Mouse (Mus musculus) embryonic fibroblast, embryonic 13.5 days (primary cell): Measurements from ENCODE around the gene Saa1. TPM values are rescaled to one million over a fixed set of nuclear protein-coding genes. Genes with fewer than 3 reads are reported as not detected.
A peak's percentile ranks its signal among the peaks of the same experiment; 100 is the strongest.

ENCODE experiments used
- H3K27ac ChIP-seq: 2 replicates; pipeline ENCODE4 v1.5.1; 2012; ENCODE audit warnings: low read length, control low read depth, inconsistent platforms; ENCODE audit not compliant: insufficient read depth
- H3K4me1 ChIP-seq: 2 replicates; pipeline ENCODE4 v1.6.1; 2011; ENCODE audit warnings: low read length; ENCODE audit not compliant: control insufficient read depth, insufficient read depth
- H3K4me3 ChIP-seq: 2 replicates; pipeline ENCODE4 v1.5.1; 2011; ENCODE audit warnings: mild to moderate bottlenecking, control low read depth, low read length; ENCODE audit not compliant: insufficient read depth
- CTCF ChIP-seq: IDR thresholded peaks from 2 replicates; pipeline ENCODE4 v1.5.1; 2011; ENCODE audit warnings: mild to moderate bottlenecking, control low read depth, low read length, moderate library complexity, borderline replicate concordance; ENCODE audit not compliant: insufficient read depth
- POLR2A ChIP-seq: IDR thresholded peaks from 2 replicates; pipeline ENCODE4 v1.6.1; 2011; ENCODE audit warnings: low read depth, mild to moderate bottlenecking, control low read depth, low read length, moderate library complexity
- polyA plus RNA-seq: library from polyadenylated mRNA; stranded (reverse); fragments of >200 nt; gene quantifications from 2 replicates; pipeline ENCODE4 v1.2.4, GENCODE M21; 2011; ENCODE audit warnings: low read depth; ENCODE audit not compliant: missing spikeins, insufficient read length

Saa1 gene
- polyA plus RNA-seq, 1 experiment: not detected

DNA sequence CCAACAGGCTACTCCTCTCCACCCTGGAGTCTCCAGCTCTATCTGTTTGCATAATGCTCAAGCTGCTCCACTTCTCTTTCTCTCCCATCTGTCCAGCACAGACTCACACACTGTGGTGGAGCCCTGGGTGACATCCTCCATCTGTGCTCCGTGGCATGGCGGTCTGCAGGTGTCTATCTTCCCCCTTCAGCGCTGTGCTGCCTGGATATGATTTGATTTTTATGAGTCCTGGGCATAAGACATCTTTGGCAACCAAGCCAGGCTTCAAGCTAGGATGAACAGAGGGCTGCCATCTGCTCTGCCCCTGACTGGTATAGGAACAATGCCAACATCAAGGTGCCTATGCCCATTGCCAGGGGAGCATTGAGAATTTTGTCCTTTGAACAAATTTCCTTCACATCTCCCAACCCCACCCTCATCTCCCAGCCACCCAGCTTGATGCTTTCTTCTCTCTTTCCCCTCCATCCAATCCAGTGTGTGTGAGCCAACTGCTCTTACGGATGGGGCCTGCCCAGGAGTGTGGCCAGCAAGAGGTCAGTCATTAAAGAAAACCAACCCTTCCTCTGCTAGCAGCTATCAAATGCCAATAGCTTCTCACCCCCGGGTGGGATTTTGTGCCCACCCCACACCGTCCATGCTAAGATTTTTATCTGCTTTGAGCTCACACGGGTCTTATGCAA lies 24.0 kb downstream of the Saa1 start:
- H3K4me1 ChIP-seq: no peaks in the 10 kb centered on the region
- no peak for TF ChIP-seq CTCF
- TF ChIP-seq POLR2A: no peak
- H3K27ac ChIP-seq: no peak overlapping the region
- no peak overlapping the region for H3K4me3 ChIP-seq

DNA sequence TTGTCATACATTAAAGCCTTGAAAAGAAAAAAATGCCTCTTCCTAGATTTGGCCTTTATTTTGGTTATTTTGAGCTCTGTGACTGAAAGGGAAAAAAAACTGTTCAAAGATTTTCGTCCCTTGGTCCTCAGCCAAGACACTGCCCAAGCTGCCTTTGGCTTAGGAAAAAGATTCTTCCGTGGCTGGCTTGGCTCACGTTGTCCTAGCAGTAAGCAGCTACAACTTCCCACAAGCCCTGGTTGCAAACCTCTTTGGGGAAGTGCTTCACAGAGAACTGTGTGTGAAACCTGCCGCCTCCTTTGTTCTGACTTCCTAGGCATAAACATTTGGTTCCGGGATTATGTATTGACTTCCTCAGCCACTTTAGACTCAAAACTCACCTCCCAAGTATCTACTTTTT lies 25.9 kb downstream of the Saa1 start:
- Histone ChIP-seq H3K27ac (no peak overlapping the region), H3K4me3 (no peak overlapping the region), H3K4me1 (no peaks in the 10 kb centered on the region)
- no peak for TF ChIP-seq CTCF
- no peak for TF ChIP-seq POLR2A

DNA sequence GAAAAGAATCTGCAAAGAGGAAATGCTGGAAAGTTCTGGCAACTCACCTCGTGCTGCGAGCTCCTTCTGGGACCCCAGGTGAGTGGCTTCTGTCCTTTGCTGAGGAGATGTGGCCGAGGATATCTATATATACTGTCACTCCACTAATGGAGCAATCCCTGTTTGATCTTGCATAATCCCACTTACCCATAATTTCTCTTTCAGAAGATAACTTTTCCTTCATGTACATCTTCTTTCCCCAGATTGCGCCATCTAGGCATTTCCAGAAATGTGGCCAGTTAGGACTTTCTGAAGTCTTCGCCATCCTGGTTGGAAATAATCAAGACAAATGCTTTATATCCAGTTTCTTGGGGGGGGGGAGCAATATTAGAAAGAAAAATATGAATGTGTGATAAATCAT lies 27.2 kb downstream of the Saa1 start, which contains the start of gene Saa3:
Saa3 (minus strand) TSS at position 101 of the 400 bp plus-strand sequence.
- no peak for TF ChIP-seq CTCF
- no peak within 1 kb of the TSS for H3K27ac ChIP-seq
- no peak within 1 kb of the TSS for H3K4me3 ChIP-seq
- H3K4me1 ChIP-seq: no peaks in the 10 kb centered on the region

DNA sequence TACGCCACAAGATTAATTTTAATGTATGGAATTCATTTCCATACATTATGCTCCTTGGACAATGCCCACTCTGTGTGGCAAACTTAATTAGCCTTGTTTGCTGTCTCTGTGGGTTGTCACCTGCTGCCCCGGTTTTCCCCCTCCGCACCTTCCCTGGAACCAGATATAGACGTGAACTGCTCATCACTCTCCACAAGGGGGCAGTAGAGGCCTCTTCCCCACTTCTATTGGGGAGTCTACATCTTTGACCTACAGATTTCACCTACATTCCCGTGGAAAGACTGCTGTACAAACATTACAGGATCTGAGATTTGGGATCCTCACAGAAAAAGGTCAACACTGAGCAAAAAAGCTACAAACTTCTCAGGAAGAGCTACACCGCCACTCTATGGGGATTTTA lies 28.3 kb downstream of the Saa1 start:
- Histone ChIP-seq H3K4me3 (no peak overlapping the region), H3K27ac (no peak overlapping the region), H3K4me1 (no peaks in the 10 kb centered on the region; the same call in 1 of the 2 replicates)
- no peak for TF ChIP-seq POLR2A
- peak; percentile 27; the same call in 1 of the 2 replicates for TF ChIP-seq CTCF

DNA sequence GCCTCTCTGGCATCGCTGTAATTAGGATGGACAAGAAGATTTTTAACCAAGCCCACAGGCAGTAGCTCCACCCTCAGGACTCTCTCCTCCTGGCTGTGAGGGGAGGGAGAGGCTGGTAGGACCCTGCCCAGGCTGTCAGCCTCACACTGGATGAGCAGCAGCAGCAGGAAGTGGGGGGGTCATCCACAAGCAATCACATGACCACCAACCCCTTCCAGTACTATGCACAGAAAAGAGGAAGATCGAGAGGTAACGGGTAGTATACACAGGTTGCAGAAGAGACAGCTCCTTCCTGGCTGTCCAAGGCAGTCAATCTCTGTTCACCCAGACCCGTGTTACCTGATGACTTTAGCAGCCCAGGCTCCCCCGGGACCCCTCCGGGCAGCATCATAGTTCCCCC lies 30.5 kb downstream of the Saa1 start:
- Histone ChIP-seq H3K4me1 (no peaks in the 10 kb centered on the region; the same call in 1 of the 2 replicates), H3K4me3 (no peak overlapping the region), H3K27ac (no peak overlapping the region)
- TF ChIP-seq CTCF (no peak), POLR2A (no peak)

DNA sequence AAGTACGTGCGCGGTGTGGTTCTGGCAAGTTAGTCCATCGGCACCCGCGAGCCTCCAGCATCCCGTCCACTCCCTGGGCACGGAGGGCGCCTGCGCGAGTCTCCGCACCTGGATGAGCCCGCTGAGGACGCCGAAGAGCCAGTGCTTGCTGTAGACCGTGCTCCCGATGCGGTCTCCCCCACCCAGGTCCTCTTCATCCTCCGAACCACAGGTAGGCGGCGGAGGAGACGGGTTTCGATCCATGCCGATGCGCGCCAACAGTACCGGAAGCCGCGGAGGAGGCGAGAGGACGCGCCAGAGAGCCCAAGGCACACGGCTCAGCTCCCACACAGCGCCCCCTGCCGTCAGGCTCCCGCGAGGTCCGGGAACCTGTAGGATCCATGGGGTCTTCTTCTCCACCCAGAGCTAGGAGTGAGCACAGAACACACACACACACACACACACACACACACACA lies 32.4 kb downstream of the Saa1 start, which contains the start of gene Saal1:
Saal1 (minus strand) TSS at position 291 of the 455 bp plus-strand sequence.
- TF ChIP-seq POLR2A (peak; percentile 76), CTCF (peak; percentile 85)
- no peaks in the 10 kb centered on the region; the same call in 1 of the 2 replicates for H3K4me1 ChIP-seq
- no peak within 1 kb of the TSS for H3K27ac ChIP-seq
- H3K4me3 ChIP-seq: peak within 1 kb of the TSS; percentile 96

DNA sequence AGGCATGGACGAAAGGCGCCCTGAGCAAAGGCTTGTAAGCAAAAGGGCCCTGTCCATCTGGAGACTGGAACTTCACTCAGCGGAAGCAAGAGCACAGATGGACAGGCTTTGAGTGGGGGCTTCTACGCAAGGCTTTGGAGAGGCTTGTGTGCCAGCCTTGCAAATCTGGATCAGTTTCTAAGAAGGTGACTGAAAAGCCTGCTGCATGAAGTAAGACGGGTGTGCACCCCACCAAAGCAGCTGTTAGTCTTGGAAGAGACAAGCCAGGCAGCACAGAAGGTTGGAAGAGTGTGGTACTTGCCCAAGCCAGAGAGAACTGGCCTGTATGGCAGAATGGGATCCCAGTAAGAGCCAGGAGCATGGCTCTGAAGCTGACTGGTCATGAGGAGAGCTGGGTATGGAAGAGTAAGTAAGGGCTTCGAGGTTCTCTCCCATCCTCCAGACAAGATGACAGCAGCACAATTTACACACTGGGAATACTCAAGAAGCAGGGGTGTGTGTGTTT lies 42.2 kb downstream of the Saa1 start:
- Histone ChIP-seq H3K4me1 (no peaks in the 10 kb centered on the region), H3K27ac (no peak overlapping the region), H3K4me3 (no peak overlapping the region)
- TF ChIP-seq POLR2A: no peak

DNA sequence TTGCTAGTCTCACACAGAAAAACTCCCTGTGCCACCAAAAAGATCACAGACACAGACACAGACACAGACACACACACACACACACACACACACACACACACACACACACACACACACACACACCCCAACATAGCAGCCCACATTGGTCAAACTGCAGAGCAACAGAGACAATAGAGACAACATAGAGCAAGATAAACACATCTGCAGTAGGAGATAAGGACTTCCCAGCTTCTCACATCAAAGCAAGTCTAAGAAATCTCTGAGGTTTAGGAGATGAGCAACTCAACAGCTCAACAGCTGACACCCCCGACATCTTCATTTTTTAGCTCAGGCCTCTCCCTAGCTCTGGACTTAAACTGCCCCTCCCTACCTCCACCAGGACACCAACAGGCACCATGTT lies 46.0 kb downstream of the Saa1 start:
- TF ChIP-seq POLR2A (no peak), CTCF (no peak)
- no peak overlapping the region for H3K4me3 ChIP-seq

More for the DNA sequence above, 46.0 kb downstream of the Saa1 start:
- Histone ChIP-seq H3K27ac (no peak overlapping the region), H3K4me1 (no peaks in the 10 kb centered on the region)

Other genes starting within 250 kb of the Saa1 start
- 6.3 and 7.1 TPM in 2 replicates for gene Sergef, start 103.2 kb downstream of the Saa1 start, polyA plus RNA-seq
- 0.63 TPM in 1 of 2 replicates, not detected in the other for gene Tph1, start 70.4 kb downstream of the Saa1 start, polyA plus RNA-seq
- 13.8 and 15.4 TPM in 2 replicates for gene Saal1, start 32.3 kb downstream of the Saa1 start, polyA plus RNA-seq
- gene Saa3, start 27.3 kb downstream of the Saa1 start, polyA plus RNA-seq: 2.6 TPM in 1 of 2 replicates, not detected in the other
- not detected in 2 replicates for gene Saa4, start 10.4 kb downstream of the Saa1 start, polyA plus RNA-seq
- not detected in 2 replicates for gene Saa2, start 8.8 kb upstream of the Saa1 start, polyA plus RNA-seq
- gene Hps5, start 53.1 kb upstream of the Saa1 start, polyA plus RNA-seq: 25.9 and 26.9 TPM in 2 replicates
- gene Gtf2h1, start 53.1 kb upstream of the Saa1 start, polyA plus RNA-seq: 73.1 and 90.6 TPM in 2 replicates
- 671 and 785 TPM in 2 replicates for gene Ldha, start 98.5 kb upstream of the Saa1 start, polyA plus RNA-seq
- not detected in 2 replicates for gene Ldhc, start 118.2 kb upstream of the Saa1 start, polyA plus RNA-seq
- 140 and 175 TPM in 2 replicates for gene Tsg101, start 177.0 kb upstream of the Saa1 start, polyA plus RNA-seq
- 23.6 and 24.8 TPM in 2 replicates for gene Uevld, start 215.5 kb upstream of the Saa1 start, polyA plus RNA-seq
- not detected in 2 replicates for gene Gm9999, start 240.6 kb upstream of the Saa1 start, polyA plus RNA-seq